Mouse (Mus musculus) A20 (cell line): ENCODE data around the gene Vps4b.
"Not testable (repeated sequence)": the region's sequence is repeated elsewhere in the genome, so short reads cannot be mapped to it uniquely, and the experiment has no call there.

Source experiments
- DNase-seq: peaks from one replicate; pipeline ENCODE4 v3.0.0-alpha.2; 2011; ENCODE audit warnings: low read depth, low spot score

Vps4b gene

DNA sequence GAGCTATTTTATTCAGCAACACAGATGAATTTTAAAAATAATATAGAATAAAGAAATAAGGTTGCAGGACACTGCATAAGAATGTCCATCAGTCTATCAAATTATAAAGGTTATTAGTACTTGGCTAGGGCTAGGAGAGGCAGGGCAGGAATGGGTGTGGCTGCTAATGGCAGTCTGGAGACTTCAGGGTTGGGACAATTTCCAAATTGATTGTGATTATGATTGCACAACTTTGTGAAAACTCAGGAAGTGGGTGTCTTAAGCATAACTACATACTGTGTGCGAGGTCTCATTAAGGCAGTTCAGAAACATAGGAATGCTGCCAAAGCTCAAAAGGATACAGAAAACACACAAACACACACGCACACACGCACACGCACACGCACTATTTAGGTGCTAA is 44.5 kb downstream of the Vps4b start:
- DNase-seq, result no peak

DNA sequence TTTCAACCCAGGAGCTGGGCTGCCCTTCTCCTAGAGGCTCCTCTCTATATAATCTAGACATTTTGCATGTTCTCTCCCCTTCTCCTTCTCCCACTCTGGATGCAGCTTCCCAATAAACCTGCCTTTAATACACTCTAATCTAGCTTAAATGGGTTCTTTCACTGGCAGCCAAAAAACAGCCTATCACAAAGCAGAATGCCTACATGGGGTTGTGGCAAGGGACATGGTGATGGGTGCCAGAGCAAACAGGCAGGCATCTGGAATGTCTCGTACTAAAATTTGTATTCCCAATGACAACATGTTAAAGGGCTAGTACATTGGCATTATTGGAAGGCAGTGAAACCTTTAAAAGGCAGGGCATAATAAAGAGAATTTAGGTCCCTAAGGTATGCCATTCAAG is 45.9 kb downstream of the Vps4b start:
- no peak for DNase-seq

DNA sequence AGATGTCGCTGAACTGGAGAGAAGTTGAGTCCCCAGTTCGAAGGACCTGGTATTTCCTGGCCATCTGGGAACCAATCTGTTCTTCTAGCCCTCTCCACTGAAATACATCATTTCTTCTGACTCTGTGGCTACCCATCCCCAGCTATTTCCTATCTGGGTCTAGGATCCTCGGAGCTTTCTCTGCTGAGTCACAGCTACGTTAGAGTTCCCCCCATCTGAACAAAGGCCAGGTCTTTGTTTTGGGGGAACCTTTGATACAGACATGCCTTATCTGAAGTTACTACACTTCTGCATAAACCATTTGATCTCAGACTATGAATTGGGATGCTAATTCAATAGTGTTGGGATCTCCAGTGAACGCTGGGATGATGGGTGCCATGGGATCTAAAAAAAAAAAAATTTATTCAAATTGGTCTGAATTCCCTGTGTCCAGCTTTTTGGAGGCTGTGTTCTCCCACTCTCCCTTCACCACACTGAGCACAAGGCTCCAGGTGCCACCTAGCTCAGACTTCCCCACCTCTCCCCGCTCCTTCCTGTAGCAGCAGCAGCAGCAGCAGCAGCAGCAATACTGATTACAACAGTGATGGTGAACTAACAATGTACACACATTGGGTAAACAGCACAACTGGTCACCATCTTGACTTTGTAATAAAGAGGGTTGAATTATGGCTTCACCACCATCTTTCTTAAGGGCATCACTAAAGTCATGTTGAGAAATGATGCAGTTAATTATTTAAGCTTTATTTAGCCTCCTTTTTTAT is 47.8 kb downstream of the Vps4b start:
- no peak for DNase-seq

DNA sequence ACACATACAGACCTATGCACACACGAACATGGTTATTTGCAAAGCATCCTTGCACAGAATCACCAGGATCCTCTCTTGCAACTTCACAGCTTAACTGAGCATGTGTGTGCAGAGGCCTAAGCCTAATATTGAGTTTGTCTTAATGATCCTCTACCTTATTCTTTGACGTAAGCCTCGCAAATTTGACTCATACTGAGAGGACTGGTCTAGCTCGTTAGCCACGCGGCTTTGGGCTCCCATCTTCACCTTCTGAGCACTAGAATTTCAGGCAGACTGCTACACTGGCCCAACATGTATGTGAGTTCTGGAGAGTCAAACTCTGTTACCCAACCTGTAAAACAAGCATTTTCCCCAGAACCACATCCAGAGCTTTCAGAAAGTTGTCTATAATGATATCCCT is 53.5 kb downstream of the Vps4b start:
- DNase-seq, result no peak

DNA sequence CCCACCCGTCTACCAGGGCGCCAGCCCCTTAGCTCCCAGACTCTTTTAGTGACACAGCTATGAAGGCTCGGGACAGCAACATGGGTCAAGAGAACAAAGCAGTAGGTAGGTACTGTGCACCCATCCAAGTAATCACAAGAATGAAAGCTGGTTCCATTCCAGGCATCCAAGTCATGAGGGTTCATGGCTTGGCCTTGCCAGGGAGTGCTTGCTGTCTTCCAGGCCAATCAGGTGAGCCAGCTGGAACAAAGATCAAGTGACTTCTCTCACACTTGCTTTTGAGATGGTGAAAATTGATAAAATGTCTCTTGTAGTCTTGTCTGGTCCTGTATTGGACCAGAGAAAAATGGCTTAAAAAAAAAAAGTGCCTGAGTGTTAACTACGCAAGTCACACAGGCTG is 55.8 kb downstream of the Vps4b start:
- no peak for DNase-seq

DNA sequence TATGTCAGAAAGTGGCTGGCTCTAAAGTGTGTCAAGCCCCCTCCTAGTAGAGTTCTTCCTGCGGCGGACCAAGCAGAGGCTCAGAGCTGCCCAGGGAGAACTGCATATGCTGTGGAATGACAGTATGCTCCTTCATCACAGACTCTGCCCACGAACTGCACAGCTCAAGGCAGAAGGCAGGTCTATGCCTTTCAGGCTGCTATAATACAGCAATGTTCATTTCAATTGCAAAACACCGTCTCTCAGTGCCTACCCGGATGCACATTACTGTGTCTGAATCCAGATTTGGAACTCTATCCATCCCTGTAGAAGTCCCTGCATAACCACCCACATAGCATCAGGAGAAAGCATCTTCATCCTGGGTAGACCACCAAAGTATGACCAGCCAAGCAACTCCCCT is 56.7 kb downstream of the Vps4b start:
- no peak for DNase-seq

DNA sequence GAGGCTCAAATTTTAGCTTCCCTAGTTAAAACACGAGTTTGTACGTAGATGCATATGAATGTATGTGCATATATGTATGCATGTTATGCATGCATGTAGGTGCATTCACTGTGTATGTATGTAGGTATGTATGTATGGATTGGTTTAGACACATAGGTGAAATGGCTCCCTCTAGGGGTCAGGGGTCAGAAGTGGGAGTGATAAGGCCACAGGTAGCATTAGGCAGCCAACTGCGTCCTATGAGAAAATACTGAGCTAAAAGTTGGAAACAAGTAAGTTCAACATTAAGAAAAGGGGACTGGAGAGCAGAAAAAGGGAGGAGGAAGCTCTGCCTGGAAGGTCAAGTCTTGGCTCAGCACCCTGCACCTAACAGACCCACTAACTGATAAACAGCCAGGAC is 58.4 kb downstream of the Vps4b start:
- peak; percentile 51 for DNase-seq

DNA sequence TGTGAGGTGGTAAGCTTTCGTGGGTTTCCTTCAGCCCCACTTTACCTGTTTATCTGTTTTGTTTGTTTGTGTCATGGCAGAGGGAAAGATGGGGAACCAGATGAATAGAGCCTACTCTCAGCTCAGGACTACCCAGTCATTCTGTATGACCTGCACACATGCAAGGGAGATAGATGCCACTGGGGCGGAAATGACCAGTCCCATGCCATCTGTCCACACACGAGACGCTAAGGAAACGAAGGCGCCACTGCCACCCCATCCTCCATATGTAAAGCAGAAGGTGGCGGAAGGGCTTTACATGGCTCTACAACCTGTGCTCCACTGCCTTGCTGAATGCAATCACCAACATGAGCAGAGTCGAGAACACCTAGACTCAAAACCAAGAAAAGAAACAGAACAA is 60.3 kb downstream of the Vps4b start:
- no peak for DNase-seq

DNA sequence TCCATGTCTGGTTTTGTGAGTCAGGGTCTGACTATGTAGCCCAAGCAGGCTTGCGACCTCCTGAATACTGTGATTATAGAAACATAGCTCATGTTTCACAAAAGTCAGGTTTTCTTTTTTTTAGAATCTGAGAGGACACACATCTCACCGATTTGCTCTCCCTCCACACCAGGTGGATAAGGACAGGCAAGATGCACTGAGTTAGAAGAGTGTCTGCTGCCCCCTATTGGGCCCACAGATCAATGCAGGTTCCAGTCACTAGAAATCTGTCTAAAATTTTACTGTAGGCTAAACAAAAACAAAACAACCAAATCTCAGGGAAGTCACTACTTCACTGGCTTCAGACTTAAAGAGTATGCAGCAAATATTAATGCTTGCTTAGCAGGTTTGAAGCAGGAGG is 60.9 kb downstream of the Vps4b start:
- DNase-seq, result peak; percentile 61

DNA sequence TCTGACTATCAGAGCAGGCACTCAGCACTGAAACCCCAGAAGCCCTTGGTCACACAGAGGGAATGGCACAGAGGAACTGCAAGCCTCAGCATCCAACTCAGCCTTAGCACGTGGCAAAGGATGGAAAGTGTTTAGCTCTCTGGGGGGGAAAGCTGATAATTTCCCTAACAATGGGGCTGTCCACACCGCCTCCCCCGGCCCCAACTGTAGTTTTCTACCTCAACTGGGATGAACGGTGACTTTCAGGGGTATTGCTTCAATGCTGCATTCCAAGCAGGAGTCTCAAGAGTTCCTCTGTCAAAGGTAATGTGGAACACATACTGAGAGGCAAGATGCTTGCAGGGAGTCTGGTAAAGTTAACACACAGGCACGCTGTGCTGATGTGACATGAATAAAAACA is 74.5 kb downstream of the Vps4b start:
- DNase-seq, result no peak

DNA sequence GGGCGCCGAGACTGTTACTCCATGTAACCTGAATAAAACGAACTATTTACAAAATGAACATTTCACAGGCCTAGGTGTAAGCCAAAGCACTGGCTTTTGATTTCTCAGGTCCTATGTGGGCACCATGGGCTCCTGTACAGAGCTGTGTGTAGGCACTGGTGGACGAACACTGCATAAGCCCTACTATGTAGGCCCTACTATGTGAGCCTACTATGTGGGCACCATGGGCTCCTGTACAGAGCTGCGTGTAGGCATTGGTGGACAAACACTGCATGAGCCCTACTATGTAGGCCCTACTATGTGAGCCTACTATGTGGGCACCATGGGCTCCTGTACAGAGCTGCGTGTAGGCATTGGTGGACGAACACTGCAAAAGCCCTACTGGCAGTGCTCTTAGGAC is 78.8 kb downstream of the Vps4b start:
- not testable (repeated sequence) for DNase-seq

DNA sequence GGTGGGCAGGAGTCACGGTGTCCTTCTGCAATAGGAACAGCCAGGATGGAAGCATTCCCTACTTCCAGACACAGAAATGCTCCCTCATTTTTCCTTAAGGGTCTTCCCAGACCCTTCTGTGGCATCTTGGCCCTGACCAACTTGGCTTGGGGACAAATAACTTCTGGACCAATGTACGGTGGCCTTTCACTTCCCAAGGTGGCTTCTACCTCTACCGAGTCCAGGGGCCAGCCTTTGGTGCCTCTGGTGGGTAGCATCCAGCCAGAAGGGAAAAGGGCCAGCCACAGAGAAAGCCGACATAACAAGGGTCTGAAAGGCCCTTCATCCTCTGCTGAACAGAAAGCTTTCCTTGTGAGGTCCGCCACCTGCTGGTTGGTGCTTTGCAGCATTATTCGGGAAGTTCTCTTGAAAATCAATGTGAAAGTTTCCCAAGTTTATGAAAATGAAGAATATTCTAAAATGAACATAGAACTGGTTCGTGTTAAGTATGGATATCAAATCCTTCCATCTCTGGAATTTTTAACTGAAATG is 79.4 kb downstream of the Vps4b start:
- DNase-seq, result peak; percentile 58

DNA sequence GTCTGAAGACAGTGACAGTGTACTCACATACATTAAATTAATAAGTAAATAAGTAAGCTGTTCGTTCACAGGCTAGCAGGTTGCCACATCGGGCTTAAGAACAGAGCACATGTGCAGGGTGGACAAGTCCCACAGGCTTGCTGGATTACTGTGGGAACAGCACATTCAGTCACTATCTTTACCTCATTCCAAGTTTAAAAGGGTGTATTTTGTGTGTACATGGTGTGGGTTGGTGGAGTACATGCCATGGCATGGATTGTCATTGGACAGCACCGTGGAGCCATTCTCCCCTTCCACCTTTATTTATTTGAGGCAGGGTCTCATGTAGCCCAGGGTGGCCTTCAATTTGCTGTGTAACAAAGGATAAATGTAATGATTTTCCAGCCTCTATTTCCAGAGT is 80.4 kb downstream of the Vps4b start:
- no peak for DNase-seq

DNA sequence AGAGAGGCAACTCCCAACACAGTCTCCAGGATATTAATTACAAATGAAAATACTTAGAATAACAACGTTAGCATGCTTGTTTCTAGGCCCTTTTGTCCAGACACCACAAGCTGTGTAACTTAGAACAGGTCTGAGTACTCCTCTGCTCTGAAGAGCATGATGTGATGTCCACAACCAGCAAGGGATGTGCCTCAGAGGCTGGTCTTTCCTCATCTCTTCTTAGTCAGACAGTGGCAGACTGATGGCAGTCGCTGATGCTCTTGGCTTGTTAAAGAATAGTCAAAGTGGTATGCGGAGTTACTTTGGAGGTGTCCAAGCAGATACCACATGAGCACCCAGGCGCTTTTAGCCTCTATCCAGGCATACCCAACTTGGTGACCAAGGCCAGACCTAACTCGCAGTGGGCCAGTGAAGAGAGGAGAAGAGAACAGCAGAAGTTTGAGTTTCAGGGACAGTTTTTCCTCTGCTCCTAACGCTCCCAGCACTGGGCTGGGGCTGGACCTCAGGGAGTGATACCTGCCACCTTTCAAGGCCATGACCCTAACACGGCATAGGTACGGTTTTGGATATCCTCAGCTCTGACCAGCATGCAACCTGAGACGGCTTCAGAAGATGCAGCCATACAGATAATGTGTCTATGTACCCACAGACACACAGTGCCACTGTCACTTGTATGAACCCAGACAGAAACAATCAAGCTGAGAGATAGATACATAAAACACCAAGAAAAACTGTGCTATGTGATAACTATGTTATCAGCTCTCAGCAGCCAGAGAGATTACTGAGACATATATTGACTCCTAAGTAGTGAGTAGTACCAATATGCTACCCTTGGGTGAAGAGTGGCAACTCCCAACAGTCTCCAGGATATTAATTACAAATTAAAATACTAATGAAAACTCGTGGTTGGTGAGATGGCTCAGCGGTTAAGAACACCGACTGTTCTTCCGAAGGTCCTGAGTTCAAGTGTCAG is 81.1 kb downstream of the Vps4b start:
- no peak for DNase-seq

DNA sequence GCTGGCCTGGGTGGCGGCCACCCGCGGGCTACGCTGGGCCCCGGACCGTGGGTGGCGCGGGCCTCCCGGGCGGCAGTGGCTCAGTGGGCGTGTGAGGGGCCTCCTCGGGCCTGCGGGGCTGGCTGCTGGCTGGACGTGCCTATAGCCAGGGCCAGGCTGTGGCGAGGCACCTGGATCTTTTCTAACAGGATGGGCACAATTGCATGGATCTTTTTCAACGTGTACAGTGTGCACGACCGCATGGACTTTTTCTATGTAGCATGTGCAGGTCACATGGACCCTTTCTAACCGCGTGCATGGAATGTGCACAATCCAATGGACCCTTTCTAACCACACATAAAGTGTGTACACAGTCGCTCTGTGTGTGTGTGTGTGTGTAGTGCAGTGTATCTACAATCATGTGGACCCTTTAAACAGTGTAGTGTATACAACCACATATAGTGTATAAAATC is 82.0 kb downstream of the Vps4b start:
- DNase-seq, result peak; percentile 41
